ENCODE assay signal across 8 mouse cellular contexts in the genomic region with DNA sequence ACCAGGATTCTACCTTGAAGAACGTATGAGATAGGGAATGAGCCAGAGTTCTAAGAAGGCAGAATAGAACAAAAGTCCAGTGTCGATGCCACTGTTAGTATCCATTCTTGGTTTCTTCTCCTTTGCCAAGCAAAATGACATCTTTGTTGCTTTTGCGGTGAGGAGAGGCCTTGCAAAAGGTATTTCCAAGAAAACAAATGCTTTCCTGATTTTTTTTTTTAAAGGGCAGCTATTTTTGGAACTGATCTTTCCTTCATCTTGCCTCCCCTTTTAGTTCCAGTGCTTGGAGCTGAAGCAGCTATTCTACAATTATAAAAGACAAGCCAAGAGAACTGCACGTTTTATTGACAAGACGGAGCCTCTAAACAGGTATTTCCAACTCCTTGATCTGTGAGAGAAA. TPM values are rescaled to one million over a fixed set of nuclear protein-coding genes. Genes with fewer than 3 reads are reported as not detected.
DNase-seq lines count a peak whose midpoint lies in the region; ATAC-seq and TF ChIP-seq lines count a peak whose summit lies in the region.

A gene (plus strand): TSS at position 301 of the 400 bp plus-strand sequence.

- no peaks in the 10 kb centered on the region for H3K36me3 ChIP-seq in embryonic facial prominence, embryonic 11.5 days (replicated peaks; ENCODE audit: control insufficient read depth, insufficient read depth, low read depth, low read length)
- H3K36me3 ChIP-seq in heart, embryonic 11.5 days (ENCODE audit: control insufficient read depth, insufficient read depth, low read length): no peaks in the 10 kb centered on the region
- H3K36me3 ChIP-seq in midbrain, embryonic 15.5 days (replicated peaks): no peaks in the 10 kb centered on the region

- no peaks in the 10 kb centered on the region for H3K9me3 ChIP-seq in embryonic facial prominence, embryonic 11.5 days (replicated peaks; ENCODE audit: control insufficient read depth, low read length)
- no peaks in the 10 kb centered on the region for H3K9me3 ChIP-seq in heart, embryonic 11.5 days (replicated peaks; ENCODE audit: control insufficient read depth, low read length)
- no peaks in the 10 kb centered on the region for H3K9me3 ChIP-seq in midbrain, embryonic 15.5 days

- no peak for TF ChIP-seq CTCF in lung, adult 2 months (IDR thresholded peaks at IDR 0.05; ENCODE audit: insufficient read depth, low read length)

- no peak for DNase-seq in lung, adult 2 months
- no peak for DNase-seq in lung, adult 18-20 months
- no peak for DNase-seq in embryonic facial prominence, embryonic 11.5 days (ENCODE audit: low spot score)
- DNase-seq in layer of hippocampus, postnatal 36 days: no peak
- DNase-seq in spleen, postnatal 36 days (ENCODE audit: low spot score in 2 of 2): no peak
- no peak for DNase-seq in B cell, adult 2 months

- no peak for ATAC-seq in embryonic facial prominence, embryonic 11.5 days (replicated peaks; ENCODE audit: insufficient number of reproducible peaks, low FRiP score, low TSS enrichment, low read depth)
- no peak for ATAC-seq in heart, embryonic 11.5 days (replicated peaks; ENCODE audit: insufficient number of reproducible peaks, low FRiP score, low TSS enrichment)
- no peak for ATAC-seq in midbrain, embryonic 15.5 days (replicated peaks)

- no peak for TF ChIP-seq POLR2A in lung, adult 2 months (IDR thresholded peaks at IDR 0.05; ENCODE audit: borderline replicate concordance, extremely low read depth, low read depth, low read length)

- H3K4me2 ChIP-seq in embryonic facial prominence, embryonic 11.5 days (ENCODE audit: low read depth, low read length): no peak within 1 kb of the TSS
- H3K4me2 ChIP-seq in heart, embryonic 11.5 days: no peak within 1 kb of the TSS
- H3K4me2 ChIP-seq in midbrain, embryonic 15.5 days: no peak within 1 kb of the TSS

- 76% methylated on average over 5 of the region's 5 CpGs for WGBS in lung, adult 2 months
- WGBS in embryonic facial prominence, embryonic 11.5 days: 82% methylated on average over 5 of the region's 5 CpGs
- 72% methylated on average over 5 of the region's 5 CpGs for WGBS in heart, embryonic 11.5 days (ENCODE audit: insufficient replicate concordance)
- WGBS in midbrain, embryonic 15.5 days: 88% methylated on average over 5 of the region's 5 CpGs

- H3K27ac ChIP-seq in embryonic facial prominence, embryonic 11.5 days (replicated peaks; ENCODE audit: low read depth, low read length): no peak within 1 kb of the TSS
- no peak within 1 kb of the TSS for H3K27ac ChIP-seq in heart, embryonic 11.5 days (ENCODE audit: low read depth, low read length)
- no peak within 1 kb of the TSS for H3K27ac ChIP-seq in midbrain, embryonic 15.5 days

- no peaks in the 10 kb centered on the region for H3K27me3 ChIP-seq in embryonic facial prominence, embryonic 11.5 days (ENCODE audit: control insufficient read depth, insufficient read depth, low read length)
- H3K27me3 ChIP-seq in heart, embryonic 11.5 days (ENCODE audit: control insufficient read depth, insufficient read depth, low read length): no peaks in the 10 kb centered on the region
- no peaks in the 10 kb centered on the region for H3K27me3 ChIP-seq in midbrain, embryonic 15.5 days (replicated peaks)

- H3K4me3 ChIP-seq in lung, adult 2 months (replicated peaks; ENCODE audit: extremely low read depth, low read depth, low read length): no peak within 1 kb of the TSS
- H3K4me3 ChIP-seq in embryonic facial prominence, embryonic 11.5 days (ENCODE audit: low read depth, low read length): no peak within 1 kb of the TSS
- H3K4me3 ChIP-seq in heart, embryonic 11.5 days (ENCODE audit: low read depth, low read length): no peak within 1 kb of the TSS
- no peak within 1 kb of the TSS for H3K4me3 ChIP-seq in midbrain, embryonic 15.5 days

- no peak within 1 kb of the TSS for H3K9ac ChIP-seq in embryonic facial prominence, embryonic 11.5 days (replicated peaks; ENCODE audit: low read length)
- H3K9ac ChIP-seq in heart, embryonic 11.5 days (ENCODE audit: low read depth, low read length): no peak within 1 kb of the TSS
- no peak within 1 kb of the TSS for H3K9ac ChIP-seq in midbrain, embryonic 15.5 days

- peaks cover 3% of the 10 kb centered on the region; the same call in 1 of the 2 replicates for H3K4me1 ChIP-seq in lung, adult 2 months (ENCODE audit: control insufficient read depth, insufficient read depth, low read length)
- no peaks in the 10 kb centered on the region for H3K4me1 ChIP-seq in embryonic facial prominence, embryonic 11.5 days (ENCODE audit: control insufficient read depth, insufficient read depth, low read length)
- H3K4me1 ChIP-seq in heart, embryonic 11.5 days (ENCODE audit: control insufficient read depth, insufficient read depth, low read length): no peaks in the 10 kb centered on the region
- peaks cover 6% of the 10 kb centered on the region for H3K4me1 ChIP-seq in midbrain, embryonic 15.5 days

RNA-seq across cellular contexts. Expression of the gene that starts here (rescaled TPM):
- polyA plus RNA-seq in lung, adult 2 months (2012; rRNA removed): 70.7 and 88.3 TPM in 2 replicates
- 92.6 and 103 TPM in 2 replicates for polyA plus RNA-seq in embryonic facial prominence, embryonic 11.5 days (2014; fragmentation: Nextera tagmentation; extraction: Ambion mirVana)
- polyA plus RNA-seq in heart, embryonic 11.5 days (2014; fragmentation: Nextera tagmentation; extraction: Ambion mirVana): 87.9 and 91.1 TPM in 2 replicates
- total RNA-seq in layer of hippocampus, postnatal 36 days (2021): 100 to 1,000 TPM; 107 to 114 TPM
- 79.7 and 82.0 TPM in 2 replicates for polyA plus RNA-seq in midbrain, embryonic 15.5 days (2015; fragmentation: Nextera tagmentation; extraction: Ambion mirVana)
